Mouse (Mus musculus) liver, embryonic 15.5 days (tissue): ENCODE results near the gene E130114P18Rik. TPM values are rescaled to one million over a fixed set of nuclear protein-coding genes. Genes with fewer than 3 reads are reported as not detected.

Experiments used
- ATAC-seq: fragments of 200-750 bp; cut with Nextera tagmentation; 2 replicates; pipeline ENCODE4 v1.8.0; 2017; ENCODE audit warnings: moderate number of reproducible peaks, mild to moderate bottlenecking, moderate library complexity; ENCODE audit not compliant: insufficient read depth
- H3K27ac ChIP-seq: fragments of 300-500 bp; sonication (generic); replicated peaks from 2 replicates; pipeline ENCODE4 v1.5.1; 2015; ENCODE audit warnings: mild to moderate bottlenecking, inconsistent platforms
- H3K27me3 ChIP-seq: fragments of 300-500 bp; sonication (generic); 2 replicates; pipeline ENCODE4 v1.6.1; 2015; ENCODE audit warnings: mild to moderate bottlenecking, inconsistent platforms
- H3K36me3 ChIP-seq: fragments of 300-500 bp; sonication (generic); replicated peaks from 2 replicates; pipeline ENCODE4 v1.6.1; 2015; ENCODE audit warnings: moderate library complexity, mild to moderate bottlenecking, inconsistent platforms
- H3K4me1 ChIP-seq: fragments of 300-500 bp; sonication (generic); replicated peaks from 2 replicates; pipeline ENCODE4 v1.6.1; 2015; ENCODE audit warnings: inconsistent platforms
- H3K4me2 ChIP-seq: fragments of 300-500 bp; sonication (generic); 2 replicates; pipeline ENCODE4 v1.6.1; 2015; ENCODE audit warnings: moderate library complexity, mild to moderate bottlenecking, inconsistent platforms
- H3K4me3 ChIP-seq: fragments of 300-500 bp; sonication (generic); replicated peaks from 2 replicates; pipeline ENCODE4 v1.5.1; 2015; ENCODE audit warnings: mild to moderate bottlenecking, inconsistent platforms
- H3K9ac ChIP-seq: fragments of 300-500 bp; sonication (generic); 2 replicates; pipeline ENCODE4 v1.6.1; 2015; ENCODE audit warnings: moderate library complexity, mild to moderate bottlenecking, inconsistent platforms
- H3K9me3 ChIP-seq: fragments of 300-500 bp; sonication (generic); replicated peaks from 2 replicates; pipeline ENCODE4 v1.6.1; 2016; ENCODE audit warnings: inconsistent platforms
- WGBS: fragments of 180-500 bp; shearing (Covaris S2); methylation state at CpG from one replicate; pipeline ENCODE4 v1.1.7; 2015; ENCODE audit warnings: mixed read lengths; ENCODE audit not compliant: insufficient replicate concordance; 5-methylcytosine and 5-hydroxymethylcytosine counted together
- polyA plus RNA-seq: library from polyadenylated mRNA; unstranded; fragments of >200 nt; fragmentation: Nextera tagmentation; extraction: Ambion mirVana; gene quantifications from 2 replicates; pipeline ENCODE4 v1.2.1, GENCODE M21; 2015

Gene E130114P18Rik
- polyA plus RNA-seq, 1 experiment from 2014 or later: 0.10 TPM

DNA sequence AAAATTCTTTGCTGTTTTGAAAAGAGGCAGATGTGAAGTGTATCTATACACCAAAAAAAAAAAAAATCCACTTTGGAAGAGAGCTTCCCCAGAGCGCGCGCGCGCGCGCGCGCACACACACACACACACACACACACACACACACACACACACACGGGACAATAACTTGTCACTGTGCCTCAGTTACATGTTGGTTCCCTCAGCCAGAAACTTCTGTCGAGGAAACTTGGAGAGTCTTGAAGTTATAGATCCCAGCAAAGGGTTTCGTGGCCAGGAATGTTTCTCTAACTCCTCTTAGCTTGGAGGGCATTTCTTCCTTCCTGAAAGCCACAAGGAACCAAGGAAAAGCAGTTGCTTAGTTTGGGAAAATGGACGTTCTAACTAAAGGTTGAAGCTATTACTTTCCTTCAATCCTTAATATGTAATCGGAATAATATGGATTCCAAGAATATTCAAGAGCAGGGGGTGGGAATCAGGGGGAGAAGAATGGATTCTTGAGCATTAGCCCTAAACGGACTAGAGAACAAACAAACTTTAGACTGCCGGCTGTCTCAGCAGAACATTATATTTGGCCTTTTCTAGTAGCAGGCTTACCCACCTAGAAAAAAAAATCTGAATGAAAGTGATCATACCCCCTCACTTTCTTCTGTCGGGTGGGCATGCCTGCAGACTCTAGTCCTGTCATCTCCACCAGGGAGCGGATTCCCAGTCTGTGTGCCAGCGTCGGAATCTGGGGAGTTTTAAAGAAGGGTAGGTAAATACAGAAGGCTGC, 2.2 kb downstream of the E130114P18Rik start:
- Histone ChIP-seq H3K4me2 (peak overlapping the region; percentile 75), H3K4me3 (peak overlapping the region; percentile 35), H3K27ac (0 out of 2 replicates have a peak overlapping the region, but pooled peaks have one; percentile 33), H3K36me3 (no peaks in the 10 kb centered on the region), H3K9me3 (no peaks in the 10 kb centered on the region), H3K27me3 (peaks cover 69% of the 10 kb centered on the region), H3K9ac (no peak overlapping the region), H3K4me1 (peaks cover 17% of the 10 kb centered on the region)
- 2% methylated on average over 20 of the region's 20 CpGs for WGBS
- ATAC-seq: no peak

DNA sequence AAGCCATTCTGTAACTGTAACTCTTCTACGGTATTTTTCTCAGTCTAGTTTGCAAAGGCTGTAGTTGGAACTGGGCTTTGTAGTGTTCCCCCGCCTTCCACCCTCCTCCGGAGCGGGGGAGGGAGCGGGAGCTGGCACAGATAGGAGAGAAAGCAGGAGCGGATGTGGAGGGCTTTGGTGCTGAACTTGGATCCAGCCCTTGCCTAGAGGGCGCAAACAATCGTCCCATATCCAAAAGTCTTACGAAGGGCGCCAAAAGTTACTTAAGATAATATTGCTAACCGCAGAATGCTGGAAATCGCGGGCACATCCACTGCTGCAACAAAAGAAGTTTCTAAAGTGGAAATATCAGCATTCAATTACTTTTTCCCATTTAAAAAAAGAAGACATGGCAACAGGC, 2.8 kb downstream of the E130114P18Rik start:
- H3K4me3 ChIP-seq: peak overlapping the region; percentile 35
- H3K27me3 ChIP-seq: peaks cover 64% of the 10 kb centered on the region
- peak overlapping the region; percentile 75 for H3K4me2 ChIP-seq
- ATAC-seq: no peak
- no peak overlapping the region for H3K9ac ChIP-seq
- H3K27ac ChIP-seq: 0 out of 2 replicates have a peak overlapping the region, but pooled peaks have one; percentile 29
- 1% methylated on average over 13 of the region's 13 CpGs for WGBS
- no peaks in the 10 kb centered on the region for H3K36me3 ChIP-seq
- no peaks in the 10 kb centered on the region for H3K9me3 ChIP-seq
- peaks cover 17% of the 10 kb centered on the region for H3K4me1 ChIP-seq

DNA sequence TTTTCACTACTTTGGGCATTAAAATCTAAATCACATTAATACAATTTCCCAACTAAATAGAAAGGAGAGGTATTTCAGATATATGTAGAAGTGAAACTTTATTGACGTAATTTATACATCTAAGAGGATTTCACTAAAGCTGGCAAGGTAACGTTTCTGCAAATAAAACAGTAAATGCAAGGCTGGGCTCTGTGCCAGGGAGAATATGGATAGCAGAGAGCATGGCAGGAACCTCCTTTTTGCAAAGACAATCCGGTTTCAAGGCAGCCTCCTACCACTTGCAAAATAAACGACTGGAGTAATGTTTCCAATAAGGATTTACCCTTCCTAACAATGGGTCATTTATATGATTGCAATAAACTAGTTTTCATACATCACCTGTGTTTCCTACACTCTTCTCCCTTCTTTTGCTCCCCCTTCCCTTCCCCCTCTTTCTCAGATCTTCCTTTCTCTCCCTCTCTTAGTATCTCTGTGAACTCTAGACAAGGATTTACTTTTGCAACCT, 3.4 kb downstream of the E130114P18Rik start:
- Histone ChIP-seq H3K4me1 (peaks cover 17% of the 10 kb centered on the region), H3K36me3 (no peaks in the 10 kb centered on the region), H3K27ac (no peak overlapping the region), H3K27me3 (peaks cover 58% of the 10 kb centered on the region), H3K9ac (no peak overlapping the region), H3K9me3 (no peaks in the 10 kb centered on the region), H3K4me2 (peak overlapping the region; percentile 75; the same call in 1 of the 2 replicates), H3K4me3 (no peak overlapping the region)
- ATAC-seq: no peak
- 24% methylated on average over 4 of the region's 4 CpGs for WGBS

DNA sequence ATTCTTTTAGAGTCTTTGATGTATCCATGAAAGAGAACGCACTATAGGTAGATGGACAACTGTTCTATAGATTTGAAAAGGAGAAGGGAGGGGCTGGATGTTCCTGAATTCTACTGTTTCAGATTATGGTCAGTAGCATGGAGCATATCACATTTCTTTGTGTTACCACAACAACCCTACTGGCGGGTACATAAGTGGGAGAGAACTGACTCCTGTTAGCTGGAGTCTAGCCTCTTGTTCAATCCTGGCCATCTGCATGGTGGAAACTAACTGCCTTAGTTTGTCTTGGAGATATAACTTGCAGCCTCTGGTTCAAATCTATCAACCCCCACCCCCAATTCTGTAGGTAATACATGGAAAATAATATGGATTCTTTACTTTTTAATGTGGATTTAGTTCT, 4.1 kb downstream of the E130114P18Rik start:
- no peak for ATAC-seq
- Histone ChIP-seq H3K4me3 (no peak overlapping the region), H3K36me3 (no peaks in the 10 kb centered on the region), H3K4me1 (peaks cover 17% of the 10 kb centered on the region), H3K27ac (no peak overlapping the region), H3K9me3 (no peaks in the 10 kb centered on the region), H3K27me3 (peaks cover 51% of the 10 kb centered on the region), H3K9ac (no peak overlapping the region), H3K4me2 (peak overlapping the region; percentile 79)
- WGBS: 70% methylated on average over 2 of the region's 2 CpGs

DNA sequence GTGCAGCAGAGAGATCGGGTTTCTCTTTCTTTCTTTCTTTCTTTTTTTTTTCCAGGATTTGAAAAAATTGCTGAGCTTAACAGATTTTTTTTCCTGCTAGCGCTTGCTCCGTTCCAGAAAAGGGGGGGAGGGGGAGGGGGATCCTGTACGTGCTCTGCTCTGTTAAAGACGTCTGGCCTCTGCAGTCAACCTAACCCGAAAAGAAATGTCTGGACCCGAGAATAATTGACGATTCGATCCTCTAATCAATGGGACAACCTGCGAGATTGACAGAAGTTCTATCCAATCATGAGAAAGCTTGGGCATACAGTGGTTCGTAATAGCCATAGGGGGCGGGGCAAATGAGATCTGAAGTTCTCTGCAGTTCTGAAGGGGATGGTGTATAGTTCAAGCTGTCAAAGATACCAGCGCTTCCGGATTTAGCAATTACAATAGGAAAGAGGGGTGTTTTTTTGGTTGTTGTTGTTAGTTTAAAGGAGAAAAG, 4.7 kb downstream of the E130114P18Rik start:
- peak overlapping the region; percentile 79 for H3K4me2 ChIP-seq
- H3K9ac ChIP-seq: no peak overlapping the region
- no peaks in the 10 kb centered on the region for H3K36me3 ChIP-seq
- H3K4me3 ChIP-seq: peak overlapping the region; percentile 60
- H3K4me1 ChIP-seq: peaks cover 17% of the 10 kb centered on the region
- no peaks in the 10 kb centered on the region for H3K9me3 ChIP-seq
- H3K27ac ChIP-seq: no peak overlapping the region; the same call in 1 of the 2 replicates
- peak; percentile 65 for ATAC-seq
- WGBS: under 1% methylated on average over 14 of the region's 14 CpGs
- H3K27me3 ChIP-seq: peaks cover 45% of the 10 kb centered on the region

DNA sequence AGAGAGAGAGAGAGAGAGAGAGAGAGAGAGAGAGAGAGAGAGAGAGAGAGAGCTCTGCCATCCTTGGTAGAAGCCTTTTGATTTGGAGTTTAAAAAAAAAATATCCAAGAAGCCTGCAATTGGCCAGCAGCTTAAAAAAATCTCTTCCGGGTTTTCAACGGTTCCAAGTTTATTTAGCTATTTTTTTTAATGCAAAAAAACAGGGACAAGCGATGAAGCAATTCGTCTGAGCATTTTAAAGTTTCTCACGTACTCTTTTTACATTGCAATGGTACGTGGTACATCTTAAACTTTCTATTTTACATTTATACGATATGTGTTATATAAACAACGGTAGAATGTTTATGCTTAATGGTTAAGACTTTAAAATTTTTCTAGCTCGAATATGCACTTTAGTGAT, 5.2 kb downstream of the E130114P18Rik start, which contains the start of gene Nfia:
Gene Nfia, plus strand, starts transcription at position 94 of the 400 bp plus-strand sequence.
- peak within 1 kb of the TSS; percentile 79 for H3K4me2 ChIP-seq
- no peaks in the 10 kb centered on the region for H3K9me3 ChIP-seq
- 0% methylated on average over 9 of the region's 9 CpGs for WGBS
- H3K9ac ChIP-seq: peak within 1 kb of the TSS; percentile 21; the same call in 1 of the 2 replicates
- H3K27me3 ChIP-seq: peaks cover 39% of the 10 kb centered on the region
- peaks cover 15% of the 10 kb centered on the region for H3K4me1 ChIP-seq
- no peaks in the 10 kb centered on the region for H3K36me3 ChIP-seq
- peak within 1 kb of the TSS; percentile 78 for H3K27ac ChIP-seq
- no peak for ATAC-seq
- peak within 1 kb of the TSS; percentile 60 for H3K4me3 ChIP-seq

DNA sequence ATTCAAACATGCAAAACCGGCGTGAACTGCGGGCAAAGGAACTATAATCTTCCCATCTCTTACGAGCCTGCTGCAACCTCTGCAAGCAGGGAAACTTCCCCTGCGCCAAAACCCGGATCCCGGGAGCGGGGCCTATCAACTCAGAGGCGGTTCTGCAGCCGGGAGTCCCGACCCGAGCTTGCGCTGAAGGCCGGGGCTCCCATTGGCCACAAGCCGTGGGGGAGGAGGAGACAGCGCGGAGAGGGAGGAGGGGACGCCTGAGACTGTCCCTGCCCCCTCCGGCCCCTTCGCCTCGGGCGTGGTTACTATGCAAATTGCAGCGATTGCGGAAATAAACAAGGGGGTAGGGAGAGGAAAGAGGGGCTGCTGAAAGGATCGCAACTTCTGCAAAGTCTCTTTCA, 5.8 kb downstream of the E130114P18Rik start:
- under 1% methylated on average over 25 of the region's 25 CpGs for WGBS
- peaks cover 15% of the 10 kb centered on the region for H3K4me1 ChIP-seq
- peak overlapping the region; percentile 21; the same call in 1 of the 2 replicates for H3K9ac ChIP-seq
- peaks cover 34% of the 10 kb centered on the region for H3K27me3 ChIP-seq
- peak; percentile 94 for ATAC-seq
- peak overlapping the region; percentile 78 for H3K27ac ChIP-seq
- peak overlapping the region; percentile 79 for H3K4me2 ChIP-seq
- H3K9me3 ChIP-seq: no peaks in the 10 kb centered on the region
- H3K36me3 ChIP-seq: no peaks in the 10 kb centered on the region
- peak overlapping the region; percentile 60 for H3K4me3 ChIP-seq

DNA sequence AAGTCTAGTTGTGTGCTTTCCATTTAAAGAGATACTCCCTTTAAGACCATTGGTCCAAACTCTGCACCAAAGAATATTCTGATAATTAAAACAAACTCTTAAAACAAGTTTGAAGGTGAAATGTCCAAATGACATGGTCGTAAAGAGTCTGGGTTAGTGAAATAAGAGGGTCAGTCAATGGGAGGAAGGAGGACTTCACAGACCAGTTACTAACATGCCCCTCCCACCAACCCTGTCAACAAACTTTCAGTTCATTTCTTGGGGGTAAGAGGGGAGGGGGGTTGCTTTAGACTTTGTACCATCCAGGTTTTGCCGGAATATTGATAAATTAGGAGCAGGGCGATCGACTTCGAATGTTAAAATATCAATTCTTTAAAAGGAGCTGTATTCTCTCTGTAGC, 6.5 kb downstream of the E130114P18Rik start:
- Histone ChIP-seq H3K4me1 (peaks cover 15% of the 10 kb centered on the region), H3K27me3 (peaks cover 27% of the 10 kb centered on the region), H3K4me3 (peak overlapping the region; percentile 60), H3K9ac (peak overlapping the region; percentile 21; the same call in 1 of the 2 replicates), H3K36me3 (no peaks in the 10 kb centered on the region), H3K27ac (no peak overlapping the region; the same call in 1 of the 2 replicates), H3K4me2 (peak overlapping the region; percentile 79), H3K9me3 (no peaks in the 10 kb centered on the region)
- 15% methylated on average over 5 of the region's 5 CpGs for WGBS
- ATAC-seq: no peak

DNA sequence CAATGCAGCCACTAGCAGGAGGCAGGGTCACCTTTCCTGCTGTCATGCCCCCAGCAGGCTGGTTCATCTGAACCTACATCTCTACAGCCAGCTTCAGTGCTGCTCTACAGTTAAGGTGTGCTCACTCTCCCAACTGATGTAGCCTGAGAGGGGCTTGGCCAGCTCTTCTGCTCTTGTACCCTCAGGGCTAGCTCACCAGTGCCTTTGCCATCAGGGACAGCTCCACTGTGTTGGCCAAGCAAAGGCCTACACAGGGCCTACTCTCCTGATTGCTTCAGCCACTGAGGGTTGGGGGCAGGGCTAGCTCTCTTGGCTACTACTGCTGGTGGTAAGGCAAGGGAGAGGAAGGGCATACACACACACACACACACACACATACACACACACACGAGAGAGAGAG, 8.0 kb downstream of the E130114P18Rik start:
- 14% methylated on average over 1 of the region's 1 CpGs for WGBS
- no peak overlapping the region for H3K27ac ChIP-seq
- H3K9me3 ChIP-seq: no peaks in the 10 kb centered on the region
- no peak overlapping the region for H3K4me3 ChIP-seq
- no peak for ATAC-seq
- H3K36me3 ChIP-seq: no peaks in the 10 kb centered on the region
- peaks cover 12% of the 10 kb centered on the region for H3K27me3 ChIP-seq
- no peak overlapping the region for H3K4me2 ChIP-seq
- H3K4me1 ChIP-seq: peaks cover 15% of the 10 kb centered on the region
- no peak overlapping the region for H3K9ac ChIP-seq

DNA sequence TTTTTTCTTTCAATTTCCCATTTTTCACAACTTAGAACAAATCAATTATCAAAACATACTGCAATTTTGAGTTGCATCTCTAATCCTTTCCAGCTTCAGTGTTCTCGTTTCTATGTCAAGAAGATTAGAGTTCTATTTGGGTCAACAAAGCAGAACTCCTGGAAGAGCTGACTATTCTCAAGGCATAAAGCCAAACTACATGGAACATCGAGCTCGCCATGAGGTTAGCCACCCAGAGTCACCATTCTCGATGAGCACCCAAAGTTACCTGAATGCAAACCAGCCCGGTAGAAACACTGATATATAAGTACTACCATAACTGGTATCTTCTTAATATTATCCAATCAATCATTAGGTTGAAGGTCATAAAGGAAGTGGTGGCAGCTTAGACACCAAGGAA, 10.4 kb downstream of the E130114P18Rik start:
- H3K27ac ChIP-seq: no peak overlapping the region
- H3K4me1 ChIP-seq: peaks cover 6% of the 10 kb centered on the region; the same call in 1 of the 2 replicates
- H3K9ac ChIP-seq: no peak overlapping the region
- no peaks in the 10 kb centered on the region for H3K36me3 ChIP-seq
- H3K4me2 ChIP-seq: no peak overlapping the region
- no peaks in the 10 kb centered on the region for H3K9me3 ChIP-seq
- H3K4me3 ChIP-seq: no peak overlapping the region
- ATAC-seq: no peak
- 66% methylated on average over 5 of the region's 5 CpGs for WGBS
- peaks cover 2% of the 10 kb centered on the region; the same call in 1 of the 2 replicates for H3K27me3 ChIP-seq

DNA sequence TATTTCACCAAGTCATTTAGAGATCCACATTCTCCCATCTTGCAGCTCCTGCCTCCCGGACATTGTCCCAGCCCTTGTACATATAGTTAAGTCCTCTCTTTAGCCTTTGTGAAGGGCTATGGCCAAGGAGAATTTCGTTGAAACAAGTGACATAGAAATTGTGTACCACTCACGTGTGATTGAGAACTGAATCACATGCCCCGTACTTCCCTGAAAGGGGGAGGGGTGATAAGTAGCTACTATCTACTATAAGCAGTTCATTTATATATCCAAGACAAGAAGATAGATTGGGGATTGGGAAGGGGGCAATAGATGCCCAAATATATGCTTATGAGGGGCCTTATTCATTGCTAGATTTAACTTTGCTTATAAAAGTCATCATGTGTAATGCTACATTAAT, 10.9 kb downstream of the E130114P18Rik start:
- H3K36me3 ChIP-seq: no peaks in the 10 kb centered on the region
- WGBS: 51% methylated on average over 4 of the region's 4 CpGs
- no peak overlapping the region for H3K4me3 ChIP-seq
- H3K4me1 ChIP-seq: peaks cover 6% of the 10 kb centered on the region; the same call in 1 of the 2 replicates
- H3K9me3 ChIP-seq: no peaks in the 10 kb centered on the region
- H3K4me2 ChIP-seq: no peak overlapping the region
- no peak overlapping the region for H3K9ac ChIP-seq
- ATAC-seq: no peak
- H3K27ac ChIP-seq: no peak overlapping the region
- peaks cover 2% of the 10 kb centered on the region; the same call in 1 of the 2 replicates for H3K27me3 ChIP-seq
